Mouse (Mus musculus) bone marrow, adult 2 months (tissue): ENCODE data around the gene Olfr1463.

Experiments used
- CTCF ChIP-seq: fragments of 200-500 bp; IDR thresholded peaks from 2 replicates; pipeline ENCODE4 v1.5.1; 2011; ENCODE audit warnings: low read length, control low read depth; ENCODE audit not compliant: control insufficient read depth, insufficient read depth
- POLR2A ChIP-seq: fragments of 200-500 bp; IDR thresholded peaks from 2 replicates; pipeline ENCODE4 v1.6.1; 2011; ENCODE audit warnings: low read depth, mild to moderate bottlenecking, control low read depth, low read length, borderline replicate concordance; ENCODE audit not compliant: control insufficient read depth

DNA sequence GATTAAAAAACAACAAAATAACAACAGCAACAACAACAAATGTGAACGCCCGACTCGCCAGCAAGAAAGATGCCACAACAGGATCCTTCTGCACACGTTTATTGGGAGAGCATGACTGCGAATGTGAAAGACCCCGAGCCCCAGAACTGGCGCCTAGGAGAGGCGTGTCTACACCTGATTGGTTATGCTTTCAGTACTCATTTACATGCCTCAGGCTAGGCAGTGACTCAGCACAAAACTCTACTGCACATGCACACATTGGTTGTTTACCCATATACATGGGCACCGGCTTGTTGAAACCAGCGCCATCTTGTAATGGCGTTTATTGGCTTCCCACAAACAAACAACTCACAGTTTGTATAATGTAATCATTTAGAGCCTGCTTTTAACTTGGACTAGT, 9.5 kb upstream of the Olfr1463 start:
- TF ChIP-seq POLR2A, result no peak
- no peak for TF ChIP-seq CTCF
